Mouse (Mus musculus) liver, embryonic 14.5 days (tissue): Measurements from ENCODE around the gene Midn.

Experiments used
- CTCF ChIP-seq: IDR thresholded peaks from 2 replicates; pipeline ENCODE4 v1.5.1; 2016; ENCODE audit warnings: antibody characterized with exemption, low read depth, control low read depth
- EP300 ChIP-seq: IDR thresholded peaks from 2 replicates; pipeline ENCODE4 v1.6.1; 2016; ENCODE audit warnings: antibody characterized with exemption, low read depth

DNA sequence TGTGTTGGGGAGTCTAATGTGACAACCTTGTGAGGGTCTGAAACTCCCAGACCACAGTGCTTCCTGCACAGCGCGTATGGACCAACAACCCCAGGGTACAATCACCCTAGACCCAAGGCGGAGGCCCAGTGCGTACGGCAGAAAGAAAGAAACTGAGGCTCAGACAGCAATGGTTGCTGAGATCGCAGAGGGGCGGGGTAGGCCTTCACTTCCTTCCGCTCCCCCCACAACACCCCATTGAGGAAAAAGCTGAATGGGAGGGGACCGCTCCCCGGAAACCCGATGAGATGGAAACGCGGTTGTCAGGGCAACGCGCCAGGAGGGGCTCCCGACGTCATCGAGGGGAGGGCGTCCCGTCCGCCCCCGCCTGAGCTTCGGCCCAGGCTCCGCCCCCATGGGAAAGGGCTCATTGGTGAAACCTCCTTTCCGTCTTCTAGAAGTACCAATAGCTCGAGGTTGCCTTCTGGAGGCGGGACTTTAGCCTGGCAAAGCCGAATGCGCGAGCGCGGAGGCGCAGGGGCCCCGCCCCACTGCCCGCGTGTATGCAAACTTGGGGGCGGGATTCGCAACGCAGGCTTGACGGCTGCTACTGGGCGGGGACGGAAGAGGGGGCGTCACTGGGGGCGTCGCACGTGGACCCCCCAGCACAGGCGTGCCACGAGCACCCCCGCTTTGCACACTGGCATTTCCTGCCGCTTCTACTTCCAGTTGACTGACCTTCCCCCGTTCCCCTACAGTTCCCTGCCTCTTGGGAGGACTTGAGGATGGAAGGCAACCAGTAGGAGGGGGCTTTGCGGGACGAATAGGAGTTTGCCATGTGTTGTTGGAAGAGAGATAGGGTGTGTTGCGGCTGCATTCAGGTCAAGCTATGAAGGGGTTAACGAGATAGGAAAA lies 11.7 kb downstream of the Midn start:
- TF ChIP-seq CTCF (peak; percentile 18; the same call in 1 of the 2 replicates), EP300 (0 out of 2 replicates have a peak, but pooled peaks have one; percentile 13)
